ENCODE assay signal across 30 mouse cellular contexts in genomic region chr6:113655475-113655874, GRCm38 (mm10). TPM values are rescaled to one million over a fixed set of nuclear protein-coding genes. Genes with fewer than 3 reads are reported as not detected.
DNase-seq lines count a peak whose midpoint lies in the region; TF ChIP-seq lines count a peak whose summit lies in the region.
"Had no signal": no experiment of that assay in that cellular context is flagged by ENCODE, and none has a peak within 500 bp of the region (broad histone marks: within the 10 kb centered on the region; RNA-seq: fewer than 3 reads in every experiment).

No protein-coding gene starts in this region.

- WGBS in spleen, adult 2 months: 95% methylated on average over 3 of the region's 3 CpGs

- no peak for TF ChIP-seq POLR2A in spleen, adult 2 months (IDR thresholded peaks at IDR 0.05; ENCODE audit: low read depth, low read length)

- no peak overlapping the region for H3K4me3 ChIP-seq in layer of hippocampus, adult 2 months
- H3K4me3 ChIP-seq in spleen, adult 2 months (ENCODE audit: extremely low read depth, insufficient read depth, insufficient read length): no peak overlapping the region
- H3K4me3 ChIP-seq: forebrain, embryonic 10.5 days; forebrain, embryonic 13.5 days; heart, adult 2 months; heart, embryonic 10.5 days; heart, embryonic 13.5 days; hindbrain, embryonic 12.5 days; hindbrain, embryonic 15.5 days had no signal

- peaks cover 42% of the 10 kb centered on the region; the same call in 1 of the 2 replicates for H3K4me1 ChIP-seq in spleen, adult 2 months (ENCODE audit: control insufficient read depth, insufficient read depth, insufficient read length)
- H3K4me1 ChIP-seq: forebrain, embryonic 13.5 days; hindbrain, embryonic 12.5 days; hindbrain, embryonic 15.5 days had no signal

- no peaks in the 10 kb centered on the region for H3K27me3 ChIP-seq in spleen, adult 2 months (ENCODE audit: control insufficient read depth, insufficient read depth, low read length)
- H3K27me3 ChIP-seq: CH12.LX; forebrain, embryonic 13.5 days; heart, embryonic 13.5 days; hindbrain, embryonic 12.5 days; hindbrain, embryonic 15.5 days; Patski had no signal

- H3K36me3 ChIP-seq in spleen, adult 2 months (ENCODE audit: control insufficient read depth, insufficient read depth, low read length): peaks cover 4% of the 10 kb centered on the region; the same call in 1 of the 2 replicates
- H3K36me3 ChIP-seq: forebrain, embryonic 10.5 days; heart, embryonic 10.5 days; heart, embryonic 13.5 days; hindbrain, embryonic 12.5 days; hindbrain, embryonic 15.5 days had no signal

- DNase-seq in heart, adult 11 months: peak; percentile 86
- DNase-seq in heart, postnatal 36 days: no peak
- no peak for DNase-seq in layer of hippocampus, adult 2 months (ENCODE audit: low spot score in 2 of 2)
- DNase-seq in layer of hippocampus, adult 18-20 months (ENCODE audit: low spot score in 2 of 2): no peak
- no peak for DNase-seq in spleen, adult 2 months (ENCODE audit: low read depth in 1 of 2, low spot score in 2 of 2)
- DNase-seq in spleen, postnatal 14 days (ENCODE audit: low spot score in 2 of 2): no peak
- no peak for DNase-seq in adrenal gland, adult 2 months
- DNase-seq: cerebellum, adult 11-12 months; cerebellum, adult 8-10 months; cerebellum, postnatal 10 days; gastrocnemius, postnatal 25 days; heart, adult 2 months; heart, postnatal 14 days had no signal

- intact Hi-C loops in heart, postnatal 36 days (cut with DNase I): no loop called here

- no peak for TF ChIP-seq CTCF in layer of hippocampus, adult 2 months (conservative IDR thresholded peaks at IDR 0.05)
- TF ChIP-seq CTCF in spleen, adult 2 months (IDR thresholded peaks at IDR 0.05; ENCODE audit: extremely low read depth, insufficient read depth, insufficient read length, insufficient replicate concordance): no peak

- peak overlapping the region; percentile 8; the same call in 1 of the 2 replicates for H3K27ac ChIP-seq in layer of hippocampus, adult 2 months
- peak overlapping the region; percentile 66; the same call in 1 of the 2 replicates for H3K27ac ChIP-seq in spleen, adult 2 months (ENCODE audit: insufficient read depth, low read length)
- H3K27ac ChIP-seq: forebrain, embryonic 10.5 days; forebrain, embryonic 13.5 days; heart, adult 2 months; heart, embryonic 10.5 days; heart, embryonic 13.5 days; hindbrain, embryonic 12.5 days; hindbrain, embryonic 15.5 days had no signal

RNA-seq across cellular contexts. Expression of gene Irak2, which starts 17.2 kb away (rescaled TPM):
- total RNA-seq in heart, postnatal 36 days (2021): 10 to 100 TPM in 1 of 2 experiments, 1 to 10 TPM in 1; 7.5 to 10.2 TPM
- 10 to 100 TPM; 16.6 to 18.8 TPM for total RNA-seq in layer of hippocampus, adult 2 months (2021)
- total RNA-seq in layer of hippocampus, adult 18-20 months (2021): 10 to 100 TPM; 21.1 to 27.2 TPM
- polyA plus RNA-seq in spleen, adult 2 months (2012; rRNA removed): 42.4 and 56.2 TPM in 2 replicates
- total RNA-seq in adrenal gland, adult 2 months (2021): 10 to 100 TPM; 22.4 to 23.6 TPM
- 17.4 and 20.0 TPM in 2 replicates for polyA plus RNA-seq in adrenal gland, adult 2 months (2012; rRNA removed)

RNA-seq across cellular contexts. Expression of gene Vhl, which starts 31.7 kb away (rescaled TPM):
- total RNA-seq in heart, postnatal 36 days (2021): 10 to 100 TPM; 10.5 to 13.8 TPM
- 10 to 100 TPM; 44.3 to 44.9 TPM for total RNA-seq in layer of hippocampus, adult 2 months (2021)
- total RNA-seq in layer of hippocampus, adult 18-20 months (2021): 10 to 100 TPM; 44.3 to 48.5 TPM
- polyA plus RNA-seq in spleen, adult 2 months (2012; rRNA removed): 18.7 and 19.3 TPM in 2 replicates
- total RNA-seq in adrenal gland, adult 2 months (2021): 10 to 100 TPM; 22.5 to 26.3 TPM
- polyA plus RNA-seq in adrenal gland, adult 2 months (2012; rRNA removed): 16.8 and 21.4 TPM in 2 replicates

RNA-seq across cellular contexts. Expression of gene Tatdn2, which starts 41.4 kb away (rescaled TPM):
- total RNA-seq in heart, postnatal 36 days (2021): 10 to 100 TPM; 56.1 to 62.1 TPM
- total RNA-seq in layer of hippocampus, adult 2 months (2021): 10 to 100 TPM; 60.4 to 67.8 TPM
- total RNA-seq in layer of hippocampus, adult 18-20 months (2021): 10 to 100 TPM; 54.4 to 60.9 TPM
- 24.3 and 27.4 TPM in 2 replicates for polyA plus RNA-seq in spleen, adult 2 months (2012; rRNA removed)
- 10 to 100 TPM; 44.7 to 56.3 TPM for total RNA-seq in adrenal gland, adult 2 months (2021)
- polyA plus RNA-seq in adrenal gland, adult 2 months (2012; rRNA removed): 16.3 and 19.0 TPM in 2 replicates

RNA-seq across cellular contexts. Expression of gene Brk1, which starts 50.9 kb away (rescaled TPM):
- 10 to 100 TPM; 72.7 to 78.5 TPM for total RNA-seq in heart, postnatal 36 days (2021)
- 100 to 1,000 TPM; 211 to 234 TPM for total RNA-seq in layer of hippocampus, adult 2 months (2021)
- 100 to 1,000 TPM; 221 to 222 TPM for total RNA-seq in layer of hippocampus, adult 18-20 months (2021)
- 97.5 and 107 TPM in 2 replicates for polyA plus RNA-seq in spleen, adult 2 months (2012; rRNA removed)
- 100 to 1,000 TPM; 181 to 201 TPM for total RNA-seq in adrenal gland, adult 2 months (2021)
- polyA plus RNA-seq in adrenal gland, adult 2 months (2012; rRNA removed): 113 and 167 TPM in 2 replicates

RNA-seq across cellular contexts. Expression of gene Fancd2os, which starts 55.0 kb away (rescaled TPM):
- not detected for total RNA-seq in heart, postnatal 36 days (2021)
- total RNA-seq in layer of hippocampus, adult 2 months (2021): under 1 TPM; 0.33 to 0.86 TPM
- under 1 TPM; 0.27 to 0.41 TPM for total RNA-seq in layer of hippocampus, adult 18-20 months (2021)
- polyA plus RNA-seq in spleen, adult 2 months (2012; rRNA removed): not detected in 2 replicates
- total RNA-seq in adrenal gland, adult 2 months (2021): under 1 TPM in 1 of 2 experiments, not detected in 1; 0.21 TPM
- polyA plus RNA-seq in adrenal gland, adult 2 months (2012; rRNA removed): 0.15 TPM in 1 of 2 replicates, not detected in the other
- total RNA-seq: adrenal gland, adult 18-20 months; adrenal gland, postnatal 14 days; CH12.LX; gastrocnemius, adult 18-20 months; gastrocnemius, postnatal 25 days; heart, adult 2 months; heart, postnatal 14 days; hematopoietic stem cell, adult 5-6 weeks had no signal
- polyA plus RNA-seq: embryonic facial prominence, embryonic 11.5 days; embryonic facial prominence, embryonic 14.5 days; forebrain, embryonic 10.5 days; forebrain, embryonic 13.5 days; forebrain, embryonic 16.5 days; G1E; gonadal fat pad, adult 2 months; heart, adult 2 months; hindbrain, embryonic 15.5 days; Patski had no signal
